Mouse (Mus musculus): ENCODE measurements at regions not wholly inside any gene's neighbourhood (a gene's known extent, or its start where the extent isn't known, plus 50 kb on each side); places are given as distances from the start of the nearest gene placed in this dataset.
"Not testable (repeated sequence)": the region's sequence is repeated elsewhere in the genome, so short reads cannot be mapped to it uniquely, and the experiment has no call there.

DNA sequence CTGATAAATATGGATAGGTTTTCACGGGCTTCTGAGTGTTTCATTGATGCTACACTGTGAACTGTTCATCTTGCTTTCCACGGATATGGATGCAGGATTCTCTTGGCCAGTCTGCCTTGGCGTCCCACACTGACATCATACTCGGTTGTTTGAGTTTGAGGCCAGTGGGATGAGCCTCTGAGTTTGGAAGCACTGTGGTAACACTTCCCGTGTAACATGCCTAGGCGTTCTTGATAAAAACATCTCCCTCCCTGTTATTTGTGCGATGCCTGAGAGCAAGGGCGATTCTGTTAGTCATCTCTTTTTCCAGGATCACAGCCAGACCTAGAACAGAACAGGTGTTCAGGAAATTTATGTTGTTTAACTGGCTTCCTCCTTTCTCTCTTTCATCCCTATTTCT is 482.5 kb upstream of the Id2 start:
- no peak for DNase-seq

DNA sequence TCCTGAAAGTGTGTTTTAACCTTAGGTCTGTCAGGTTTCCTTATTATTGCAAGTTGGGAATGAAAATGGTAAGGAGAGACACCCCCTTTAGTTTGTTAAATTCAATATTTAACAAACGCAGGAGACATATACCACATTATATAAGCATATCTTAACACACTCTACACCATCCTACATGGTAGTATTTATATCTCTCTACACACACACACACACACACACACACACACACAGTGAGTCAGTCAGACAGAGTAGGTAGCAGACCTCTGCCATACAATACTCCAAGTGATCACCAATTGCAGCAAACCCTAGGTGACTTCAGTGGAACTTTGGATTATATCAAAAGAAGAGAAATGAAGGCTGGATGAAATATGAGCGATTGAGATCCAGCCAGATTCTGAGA is 468.2 kb upstream of the Id2 start:
- no peak for DNase-seq

- no peak for DNase-seq
These were observed 462.7 kb upstream of the Id2 start for GRCm38 (mm10) chr12:25559601-25560000.

DNA sequence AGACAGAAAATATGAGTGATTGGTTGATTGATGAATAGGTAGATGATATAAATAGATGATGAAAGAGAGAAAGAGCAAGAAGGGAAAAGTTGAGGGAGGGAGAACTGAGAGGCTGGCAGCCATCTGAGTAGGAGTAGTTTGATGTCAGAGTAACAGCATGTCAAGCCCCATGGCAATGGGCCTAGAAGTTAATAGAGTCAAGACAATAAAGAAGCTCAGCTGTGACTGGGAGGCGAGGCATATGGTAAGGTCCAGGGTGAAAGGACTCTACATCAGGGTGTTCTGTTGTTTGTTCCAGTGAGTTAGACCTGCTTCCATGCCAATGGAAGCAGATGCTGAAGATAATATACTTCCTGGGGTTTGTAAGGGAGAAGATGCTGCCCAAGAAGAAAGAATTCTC is 456.7 kb upstream of the Id2 start:
- DNase-seq, result no peak

DNA sequence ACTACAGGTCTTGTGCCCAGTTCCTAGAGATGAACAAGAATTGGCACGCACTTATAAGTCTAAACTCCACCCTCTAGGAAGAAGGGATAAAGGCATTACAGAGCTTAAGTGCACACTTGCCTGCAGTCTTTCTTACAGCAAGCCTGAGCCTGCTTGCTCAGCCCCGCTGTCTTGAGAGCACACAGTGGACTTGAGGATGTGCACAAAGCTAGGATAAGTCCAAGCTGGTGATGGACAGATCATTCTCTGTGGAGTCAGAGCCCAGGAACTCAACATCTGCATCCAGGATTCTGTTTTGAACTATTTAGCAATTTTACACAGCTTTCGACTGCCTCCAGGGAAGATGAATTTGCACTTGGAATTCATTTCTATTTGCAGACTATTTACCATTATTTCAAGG is 452.8 kb upstream of the Id2 start:
- no peak for DNase-seq

GRCm38 (mm10) chr12:25544253-25544652 is 447.3 kb upstream of the Id2 start:
- no peak for DNase-seq

DNA sequence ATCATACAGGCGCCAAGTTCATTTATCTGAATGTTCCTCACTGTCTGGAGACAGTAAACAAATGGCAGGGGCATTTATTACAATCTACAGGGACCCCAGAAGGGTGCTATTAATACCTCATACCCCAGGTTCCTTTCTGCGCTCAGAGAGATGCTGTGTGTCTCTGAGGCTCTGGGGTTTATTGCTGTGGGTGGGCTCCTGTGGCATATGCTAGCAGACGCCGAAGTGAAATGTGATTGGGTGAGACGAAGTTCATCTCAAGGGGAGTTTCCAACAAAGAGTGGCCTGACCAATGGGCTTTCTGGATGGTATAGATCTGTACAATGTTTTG is 437.6 kb upstream of the Id2 start:
- DNase-seq, result no peak

GRCm38 (mm10) chr12:25533709-25534619 is 437.0 kb upstream of the Id2 start:
- no peak for DNase-seq

DNA sequence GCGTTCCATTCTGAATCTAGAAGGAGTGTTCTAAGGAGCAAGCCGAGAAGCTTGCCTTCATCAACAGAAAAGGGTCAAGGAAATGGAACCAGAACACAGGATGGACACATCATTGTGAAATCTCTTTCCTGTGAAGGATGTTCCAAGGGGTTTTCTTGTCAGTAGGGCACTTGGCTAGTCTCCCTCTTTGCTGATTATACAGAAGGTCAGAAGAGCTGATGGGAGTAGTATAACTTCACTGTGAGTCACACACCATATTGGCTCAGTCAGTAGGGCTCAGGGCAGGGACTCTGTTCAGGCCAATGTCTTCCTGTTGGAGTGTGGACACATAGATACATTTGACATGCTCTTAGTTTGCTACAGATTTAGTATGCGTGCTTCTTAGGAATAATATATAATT is 433.5 kb upstream of the Id2 start:
- peak; percentile 47 for DNase-seq

DNA sequence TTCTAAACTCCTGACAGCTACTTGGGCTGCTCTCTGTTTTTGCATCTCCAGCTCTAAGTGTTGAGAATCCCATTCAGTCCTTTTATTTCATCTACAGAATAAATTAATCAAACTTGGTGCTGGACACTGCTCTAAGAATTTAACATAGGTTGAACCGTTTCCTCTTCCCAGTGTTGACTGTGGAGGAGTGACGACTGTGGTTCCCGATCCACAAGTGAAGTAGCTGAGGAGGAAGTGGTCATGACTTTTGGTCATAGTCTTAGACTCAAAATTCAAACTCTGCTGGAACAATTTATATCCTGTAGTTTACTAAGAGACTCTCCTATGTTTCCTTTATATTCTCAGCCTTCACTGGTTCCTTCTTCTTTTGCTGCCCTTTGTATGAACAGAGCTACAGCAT is 432.6 kb upstream of the Id2 start:
- DNase-seq, result no peak

GRCm38 (mm10) chr12:25526639-25527038 is 429.7 kb upstream of the Id2 start:
- no peak for DNase-seq

DNA sequence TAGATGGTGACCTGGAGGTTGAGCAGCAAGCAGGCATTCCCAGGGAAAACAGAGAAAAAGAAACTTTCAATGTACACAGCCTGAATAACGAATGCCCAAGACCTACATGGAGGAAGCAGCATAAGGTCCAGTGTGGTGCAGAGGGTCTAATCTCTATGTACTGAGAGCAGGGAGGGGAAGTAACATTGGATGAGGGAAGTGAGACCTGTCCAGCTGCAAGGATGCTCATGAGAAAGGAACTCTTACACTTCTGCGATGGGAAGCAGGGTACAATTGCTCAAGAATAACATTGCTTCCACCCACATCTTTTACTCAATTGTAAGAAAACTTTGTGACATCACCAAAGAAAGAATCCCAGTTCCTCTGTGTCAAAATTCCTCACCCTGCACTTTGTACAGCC is 419.8 kb upstream of the Id2 start:
- DNase-seq, result no peak

DNA sequence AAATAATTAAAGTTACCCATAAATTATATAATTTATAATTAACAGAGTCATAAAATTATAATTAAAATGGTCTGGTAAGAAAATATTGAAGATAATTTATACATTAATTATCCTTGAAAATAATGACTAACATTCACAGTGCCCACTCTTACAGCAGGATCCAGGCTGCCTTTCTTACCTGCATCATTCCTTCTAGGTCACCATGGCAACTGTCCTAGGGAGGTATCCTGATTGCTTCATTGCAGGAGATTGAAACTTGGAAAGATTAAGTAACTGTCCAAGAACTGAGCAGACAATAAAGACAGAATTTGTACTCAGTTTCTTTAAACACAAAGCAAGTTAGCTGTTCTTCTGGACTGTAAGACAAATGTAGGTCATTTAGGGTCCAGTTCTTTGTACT is 416.7 kb upstream of the Id2 start:
- no peak for DNase-seq

GRCm38 (mm10) chr12:25509666-25510065 is 412.7 kb upstream of the Id2 start:
- DNase-seq, result no peak

- DNase-seq, result no peak
These were observed 396.3 kb upstream of the Id2 start for GRCm38 (mm10) chr12:25493233-25493632.

GRCm38 (mm10) chr12:25492483-25493190 is 395.7 kb upstream of the Id2 start:
- DNase-seq, result no peak

DNA sequence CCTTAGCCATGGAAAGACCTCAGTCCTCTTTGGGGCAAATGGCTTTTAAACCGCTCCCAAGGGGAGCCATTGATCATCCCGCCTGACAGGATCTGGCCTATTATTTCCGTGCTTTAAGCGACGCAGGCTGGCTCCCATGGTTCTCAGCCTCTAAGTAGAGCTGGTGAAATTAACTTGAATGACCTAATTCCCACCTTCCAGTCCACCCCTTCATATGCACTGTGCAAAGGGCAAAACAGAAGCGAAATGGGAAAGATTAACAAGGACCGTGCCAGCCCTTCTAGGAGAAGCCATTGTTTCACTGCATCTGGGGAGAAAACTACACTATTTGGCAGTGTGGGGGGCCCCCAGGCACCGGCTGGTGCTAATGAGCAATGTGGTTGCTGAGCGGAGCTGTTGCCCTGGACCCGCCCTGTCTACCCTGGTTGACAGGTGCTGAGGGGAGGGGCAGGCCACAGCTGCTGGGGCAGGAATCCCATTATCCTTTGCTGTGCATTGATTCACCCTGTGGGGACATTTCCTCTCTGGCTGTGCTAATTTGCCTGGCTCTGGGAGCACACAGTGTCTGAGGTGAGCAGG is 378.3 kb upstream of the Id2 start:
- no peak for DNase-seq

DNA sequence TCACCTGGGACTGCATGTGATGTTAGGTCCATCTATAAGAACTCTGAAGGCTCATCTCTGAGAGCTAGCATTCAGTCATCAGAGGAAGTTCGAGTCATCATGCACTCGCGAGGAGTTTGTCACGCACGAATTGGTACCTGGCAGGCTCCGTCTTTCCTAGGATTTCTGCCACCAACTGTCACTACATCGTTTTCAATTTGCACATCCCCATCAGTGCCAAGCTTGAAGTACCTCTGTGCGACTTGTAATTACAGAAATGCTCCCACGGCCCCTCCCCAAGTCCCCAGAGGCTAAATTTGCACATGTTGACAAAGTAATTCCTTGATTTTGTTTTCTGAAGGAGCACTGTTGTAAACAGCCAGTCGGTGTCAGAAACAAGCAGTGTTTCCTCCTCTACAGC is 372.2 kb upstream of the Id2 start:
- DNase-seq, result no peak

GRCm38 (mm10) chr12:25467789-25468188 is 370.8 kb upstream of the Id2 start:
- no peak for DNase-seq

- not testable (repeated sequence) for DNase-seq
These were observed 365.8 kb upstream of the Id2 start for GRCm38 (mm10) chr12:25462690-25463089.

GRCm38 (mm10) chr12:25455281-25455989 is 358.5 kb upstream of the Id2 start:
- DNase-seq, result no peak

- no peak for DNase-seq
These were observed 356.4 kb upstream of the Id2 start for GRCm38 (mm10) chr12:25453356-25453755.

- DNase-seq, result no peak
These were observed 354.2 kb upstream of the Id2 start for GRCm38 (mm10) chr12:25451156-25451555.

Data from adrenal gland, adult 8-10 months (tissue).